Mouse (Mus musculus) forelimb bud, embryonic 11.5 days (tissue): ENCODE data around the gene 4930507D05Rik.
A peak's percentile ranks its signal among the peaks of the same experiment; 100 is the strongest.
"Not testable (repeated sequence)": the region's sequence is repeated elsewhere in the genome, so short reads cannot be mapped to it uniquely, and the experiment has no call there.

Experiments
- DNase-seq: peaks from one replicate; pipeline ENCODE4 v3.0.0-alpha.2; 2012; ENCODE audit warnings: low read depth, low spot score

4930507D05Rik gene

GRCm38 (mm10) chr10:62476980-62477379 is 27.7 kb downstream of the 4930507D05Rik start:
- DNase-seq: no peak

- DNase-seq: no peak
Measured at GRCm38 (mm10) chr10:62481108-62481852, 32.0 kb downstream of the 4930507D05Rik start.

DNA sequence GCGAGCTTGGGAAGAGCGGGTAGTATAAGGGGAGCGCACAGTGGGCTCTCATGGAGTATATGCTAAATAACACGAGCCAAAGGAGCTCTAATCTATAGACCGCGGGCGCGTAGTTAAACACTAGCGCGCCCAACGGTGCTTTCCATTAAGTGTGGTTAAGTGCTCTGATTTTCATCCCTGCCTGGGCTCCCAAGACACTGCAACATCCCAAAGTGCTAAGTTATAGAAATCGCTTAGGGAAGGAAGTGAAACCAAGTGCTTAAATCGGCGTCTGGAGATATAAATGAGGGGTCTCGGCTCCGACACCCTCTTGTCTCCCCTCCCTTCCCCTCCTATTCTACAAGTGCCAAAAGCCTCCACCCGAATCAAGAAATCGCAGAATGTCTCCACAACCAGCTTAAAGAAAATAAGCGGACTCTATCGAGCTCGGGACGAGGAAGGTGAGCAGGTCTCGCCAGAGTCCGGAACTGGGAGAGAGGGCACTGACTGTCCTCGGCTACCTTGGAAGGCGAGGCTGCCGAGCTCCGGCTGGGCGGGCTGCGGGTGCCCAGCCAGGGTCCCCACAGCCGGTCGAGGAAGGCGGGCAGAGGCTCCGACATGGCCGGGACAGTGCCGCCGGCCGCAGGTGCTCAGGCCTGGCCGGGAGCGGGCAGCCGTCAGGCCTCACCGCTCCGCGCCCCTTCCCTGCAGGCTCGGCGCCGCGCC is 36.7 kb downstream of the 4930507D05Rik start:
- no peak for DNase-seq

DNA sequence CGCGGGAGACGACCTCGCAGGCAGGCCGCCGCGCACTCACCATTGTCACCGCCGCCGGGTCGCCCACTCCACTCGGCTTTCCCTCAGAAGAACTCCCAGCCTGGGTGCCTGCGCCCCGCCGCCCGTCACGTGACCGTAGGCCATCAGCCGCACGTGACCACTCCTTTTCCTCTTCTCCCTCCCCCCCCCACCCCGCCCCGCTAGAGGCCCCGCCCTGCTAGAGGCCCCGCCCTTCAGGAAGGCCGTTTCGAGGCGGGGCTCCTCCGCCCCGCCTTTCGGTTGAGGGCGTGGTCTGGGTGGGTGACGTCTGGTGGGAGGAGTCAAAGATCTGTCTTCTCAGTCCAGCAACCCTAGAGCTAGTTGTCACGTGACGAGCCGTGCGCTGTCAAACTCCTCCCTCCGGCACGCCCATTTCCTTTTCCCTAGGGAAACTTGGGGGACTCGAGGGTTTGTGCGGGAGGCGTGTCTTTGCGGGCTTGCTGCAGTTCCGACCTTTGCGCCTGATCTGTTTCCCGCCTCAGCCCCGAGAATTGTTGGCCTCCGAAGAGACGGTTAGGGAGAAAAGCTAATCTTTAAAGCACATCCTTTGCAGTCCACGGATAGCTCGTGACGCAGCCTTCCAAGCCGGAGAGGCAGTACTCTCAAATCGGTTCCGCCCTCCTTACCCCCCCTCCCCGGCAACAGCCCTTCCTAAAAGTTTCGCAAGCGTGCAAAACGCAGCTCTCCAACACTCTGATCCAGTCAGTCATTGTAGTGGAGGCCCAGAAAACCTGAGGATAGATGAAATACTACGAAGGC is 37.5 kb downstream of the 4930507D05Rik start, which contains the start of gene Vps26a:
TSS of gene Vps26a (minus strand) at position 188 of the 798 bp plus-strand sequence.
- peak; percentile 100 for DNase-seq

GRCm38 (mm10) chr10:62488266-62488665 is 39.0 kb downstream of the 4930507D05Rik start:
- peak; percentile 57 for DNase-seq

GRCm38 (mm10) chr10:62491681-62492080 is 42.4 kb downstream of the 4930507D05Rik start:
- not testable (repeated sequence) for DNase-seq

DNA sequence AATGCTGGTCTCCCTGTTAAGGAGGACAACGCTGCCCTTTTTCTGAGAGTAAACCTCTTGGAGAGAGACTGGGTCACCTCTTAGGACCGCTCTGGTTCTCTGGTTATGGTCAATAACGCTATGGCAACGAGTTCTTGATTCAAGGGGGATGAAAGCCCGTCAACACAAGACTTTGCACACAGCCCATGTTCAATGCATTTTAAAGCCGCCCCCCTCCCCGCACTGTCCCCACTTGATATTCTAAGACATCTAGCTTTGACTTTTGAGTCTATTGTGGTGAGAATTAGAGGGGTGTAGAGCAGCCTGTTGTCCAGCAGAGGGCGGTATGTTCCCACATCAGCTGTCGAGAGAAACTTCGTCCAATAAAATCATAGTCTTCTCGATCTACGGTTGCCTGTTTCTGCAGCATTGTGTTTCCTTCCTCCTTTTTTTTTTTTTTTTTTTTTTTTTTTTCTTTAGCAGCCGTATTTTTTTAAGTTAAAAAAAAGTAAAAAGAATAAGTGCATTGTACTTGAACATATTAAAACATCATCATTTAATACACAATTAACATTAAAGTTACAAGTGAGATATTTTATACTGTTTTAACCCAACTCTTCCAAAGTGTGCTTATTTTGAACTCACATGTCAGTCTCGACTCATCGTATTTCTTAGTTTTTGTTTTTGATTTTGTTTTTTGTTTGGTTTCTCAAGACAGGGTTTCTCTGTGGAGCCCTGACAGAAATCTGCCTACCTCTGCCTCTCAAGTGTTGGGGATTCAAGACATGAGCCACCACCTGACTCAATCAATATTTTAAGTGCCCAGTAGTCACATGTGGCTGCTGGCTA is 51.0 kb downstream of the 4930507D05Rik start:
- DNase-seq: peak; percentile 85
